Mouse (Mus musculus) forebrain, embryonic 16.5 days (tissue): ENCODE measurements at regions not wholly inside any gene's neighbourhood (a gene's known extent, or its start where the extent isn't known, plus 50 kb on each side); places are given as distances from the start of the nearest gene placed in this dataset.

Source experiments
- ATAC-seq: fragments of 200-750 bp; cut with Nextera tagmentation; 2 replicates; pipeline ENCODE4 v1.8.0; 2017; ENCODE audit warnings: mild to moderate bottlenecking, moderate library complexity
- H3K27ac ChIP-seq: fragments of 300-500 bp; sonication (generic); 2 replicates; pipeline ENCODE4 v1.5.1; 2014; ENCODE audit warnings: low read length, control low read depth
- H3K27me3 ChIP-seq: fragments of 300-500 bp; sonication (generic); replicated peaks from 2 replicates; pipeline ENCODE4 v1.6.1; 2014; ENCODE audit warnings: low read length; ENCODE audit not compliant: control insufficient read depth, insufficient read depth
- H3K36me3 ChIP-seq: fragments of 300-500 bp; sonication (generic); 2 replicates; pipeline ENCODE4 v1.6.1; 2014; ENCODE audit not compliant: control insufficient read depth, insufficient read depth
- H3K4me1 ChIP-seq: fragments of 300-500 bp; sonication (generic); replicated peaks from 2 replicates; pipeline ENCODE4 v1.6.1; 2014; ENCODE audit warnings: low read length; ENCODE audit not compliant: control insufficient read depth, insufficient read depth
- H3K4me2 ChIP-seq: fragments of 300-500 bp; sonication (generic); 2 replicates; pipeline ENCODE4 v1.6.1; 2014; ENCODE audit warnings: mild to moderate bottlenecking, low read length, control low read depth
- H3K4me3 ChIP-seq: fragments of 300-500 bp; sonication (generic); replicated peaks from 2 replicates; pipeline ENCODE4 v1.5.1; 2014; ENCODE audit warnings: mild to moderate bottlenecking, low read length, control low read depth
- H3K9ac ChIP-seq: fragments of 300-500 bp; sonication (generic); replicated peaks from 2 replicates; pipeline ENCODE4 v1.6.1; 2014; ENCODE audit warnings: low read depth, low read length, control low read depth
- H3K9me3 ChIP-seq: fragments of 300-500 bp; sonication (generic); 2 replicates; pipeline ENCODE4 v1.6.1; 2016; ENCODE audit warnings: low read length; ENCODE audit not compliant: control insufficient read depth
- WGBS: fragments of 180-500 bp; shearing (Covaris S2); extraction: QIAGEN DNeasy Blood & Tissue Kit; methylation state at CpG from one replicate; pipeline ENCODE4 v1.1.7; 2014; 5-methylcytosine and 5-hydroxymethylcytosine counted together

- Histone ChIP-seq H3K27me3 (no peaks in the 10 kb centered on the region), H3K4me2 (no peak overlapping the region), H3K36me3 (no peaks in the 10 kb centered on the region), H3K27ac (no peak overlapping the region), H3K4me1 (no peaks in the 10 kb centered on the region), H3K4me3 (no peak overlapping the region), H3K9me3 (no peaks in the 10 kb centered on the region), H3K9ac (no peak overlapping the region)
- no peak for ATAC-seq
- 87% methylated on average over 2 of the region's 2 CpGs for WGBS
Observed at GRCm38 (mm10) chrX:166731354-166731753, 145.8 kb upstream of the Egfl6 start.

- no peaks in the 10 kb centered on the region; the same call in 1 of the 2 replicates for H3K27me3 ChIP-seq
- H3K4me2 ChIP-seq = no peak overlapping the region
- no peaks in the 10 kb centered on the region for H3K4me1 ChIP-seq
- no peaks in the 10 kb centered on the region for H3K9me3 ChIP-seq
- H3K27ac ChIP-seq = no peak overlapping the region
- no peak overlapping the region for H3K9ac ChIP-seq
- no peaks in the 10 kb centered on the region for H3K36me3 ChIP-seq
- ATAC-seq = no peak
- WGBS = 38% methylated on average over 2 of the region's 2 CpGs
- no peak overlapping the region for H3K4me3 ChIP-seq
Observed at GRCm38 (mm10) chrX:166728622-166728928, 143.1 kb upstream of the Egfl6 start.

GRCm38 (mm10) chrX:166727823-166728621 is 142.5 kb upstream of the Egfl6 start:
- Histone ChIP-seq H3K9ac (no peak overlapping the region), H3K27ac (no peak overlapping the region), H3K4me3 (no peak overlapping the region), H3K4me1 (no peaks in the 10 kb centered on the region), H3K36me3 (no peaks in the 10 kb centered on the region), H3K4me2 (no peak overlapping the region), H3K9me3 (no peaks in the 10 kb centered on the region), H3K27me3 (no peaks in the 10 kb centered on the region; the same call in 1 of the 2 replicates)
- 30% methylated on average over 7 of the region's 7 CpGs for WGBS
- ATAC-seq = peak; percentile 76

DNA sequence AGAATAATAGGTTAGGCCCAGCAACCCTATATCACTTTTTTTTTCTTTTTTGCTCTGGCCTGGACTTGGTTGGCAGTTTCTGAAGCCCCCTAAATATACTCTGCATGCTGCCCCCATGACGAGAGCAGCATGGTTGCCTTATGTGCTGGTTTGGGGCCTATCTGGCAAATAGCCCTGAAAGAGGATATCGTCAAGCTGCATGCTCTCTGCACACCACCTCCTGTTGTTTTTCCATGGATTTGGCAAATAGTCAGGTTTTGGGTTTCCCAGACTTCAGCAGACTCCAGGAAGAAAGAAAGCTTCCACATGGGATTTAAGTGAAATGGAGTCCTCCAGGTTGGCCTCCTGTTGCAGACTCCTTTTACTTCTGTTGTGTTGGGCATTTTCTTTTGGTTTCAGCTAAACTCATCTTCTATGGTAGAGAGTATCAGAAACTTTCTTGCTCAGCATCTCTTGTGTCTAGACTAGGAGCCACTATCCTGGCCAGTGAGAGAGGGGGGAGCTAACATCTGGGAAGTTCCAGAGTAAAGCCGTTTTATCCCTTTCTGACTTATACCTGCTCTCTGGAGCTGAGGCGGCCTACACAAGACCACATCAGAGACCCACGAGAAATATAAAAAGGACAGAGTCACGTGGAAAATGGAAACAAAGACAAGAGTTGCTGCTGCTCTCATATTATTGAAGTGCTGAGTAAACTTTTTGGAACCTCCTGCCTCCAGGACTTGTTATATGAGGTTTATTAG is 140.4 kb upstream of the Egfl6 start:
- H3K4me2 ChIP-seq = no peak overlapping the region
- no peaks in the 10 kb centered on the region for H3K36me3 ChIP-seq
- 46% methylated on average over 6 of the region's 6 CpGs for WGBS
- ATAC-seq = no peak
- no peaks in the 10 kb centered on the region for H3K9me3 ChIP-seq
- H3K9ac ChIP-seq = no peak overlapping the region
- H3K4me3 ChIP-seq = no peak overlapping the region
- no peaks in the 10 kb centered on the region; the same call in 1 of the 2 replicates for H3K27me3 ChIP-seq
- H3K27ac ChIP-seq = no peak overlapping the region
- H3K4me1 ChIP-seq = no peaks in the 10 kb centered on the region

DNA sequence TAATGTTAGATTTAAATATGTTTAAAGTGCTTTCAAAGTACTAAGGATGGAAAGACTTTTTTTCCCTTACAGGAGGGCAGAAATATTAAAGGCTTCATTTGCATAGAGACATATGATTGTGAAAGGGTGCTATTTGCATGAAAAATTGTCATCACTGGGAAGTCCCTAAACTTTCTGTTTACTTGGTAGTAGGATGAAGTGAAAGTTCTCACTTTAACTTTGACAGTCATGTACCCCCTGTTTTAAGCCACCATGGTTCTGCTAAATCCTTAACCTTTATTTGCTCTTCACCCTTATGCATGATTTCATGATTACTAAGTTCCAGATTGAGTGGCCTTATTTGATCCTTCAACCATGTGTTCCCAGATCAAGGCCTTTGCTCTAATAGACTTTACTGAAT is 132.6 kb upstream of the Egfl6 start:
- Histone ChIP-seq H3K36me3 (no peaks in the 10 kb centered on the region), H3K4me3 (no peak overlapping the region), H3K4me1 (no peaks in the 10 kb centered on the region), H3K27ac (no peak overlapping the region), H3K9ac (no peak overlapping the region), H3K9me3 (no peaks in the 10 kb centered on the region), H3K4me2 (no peak overlapping the region), H3K27me3 (no peaks in the 10 kb centered on the region)
- ATAC-seq = no peak

DNA sequence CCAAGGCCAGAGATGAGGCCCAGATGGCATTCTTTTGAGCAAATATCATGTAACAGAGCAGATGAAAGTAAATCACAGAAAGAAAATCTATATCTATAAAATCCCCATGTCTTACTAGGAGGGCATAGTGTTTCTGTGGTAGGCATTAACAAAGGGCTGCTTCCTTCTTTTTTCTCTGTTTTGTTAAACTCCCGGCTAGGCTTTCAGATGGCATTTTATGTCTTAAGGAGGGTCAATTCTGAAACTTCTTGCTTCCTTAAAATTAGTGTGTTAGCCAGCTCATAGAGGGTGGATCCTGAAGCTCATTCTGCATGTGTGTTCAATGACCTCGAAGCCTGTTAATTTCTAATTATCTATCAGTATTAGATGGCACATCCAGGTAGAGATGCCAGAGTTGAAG is 123.8 kb upstream of the Egfl6 start:
- WGBS = 64% methylated on average over 2 of the region's 2 CpGs
- Histone ChIP-seq H3K36me3 (no peaks in the 10 kb centered on the region), H3K27me3 (no peaks in the 10 kb centered on the region), H3K27ac (no peak overlapping the region), H3K4me2 (no peak overlapping the region), H3K9me3 (no peaks in the 10 kb centered on the region), H3K4me3 (no peak overlapping the region), H3K4me1 (no peaks in the 10 kb centered on the region), H3K9ac (no peak overlapping the region)
- no peak for ATAC-seq

GRCm38 (mm10) chrX:166708106-166708505 is 122.6 kb upstream of the Egfl6 start:
- Histone ChIP-seq H3K9ac (no peak overlapping the region), H3K9me3 (no peaks in the 10 kb centered on the region), H3K4me1 (no peaks in the 10 kb centered on the region), H3K36me3 (no peaks in the 10 kb centered on the region), H3K4me2 (no peak overlapping the region), H3K27me3 (no peaks in the 10 kb centered on the region), H3K4me3 (no peak overlapping the region), H3K27ac (no peak overlapping the region)
- ATAC-seq = no peak
- WGBS = 67% methylated on average over 1 of the region's 1 CpGs

GRCm38 (mm10) chrX:166707029-166707428 is 121.5 kb upstream of the Egfl6 start:
- no peak overlapping the region for H3K27ac ChIP-seq
- H3K27me3 ChIP-seq = no peaks in the 10 kb centered on the region
- no peak overlapping the region for H3K4me2 ChIP-seq
- H3K9me3 ChIP-seq = no peaks in the 10 kb centered on the region
- no peak overlapping the region for H3K9ac ChIP-seq
- ATAC-seq = no peak
- H3K36me3 ChIP-seq = no peaks in the 10 kb centered on the region
- no peak overlapping the region for H3K4me3 ChIP-seq
- 75% methylated on average over 1 of the region's 1 CpGs for WGBS
- H3K4me1 ChIP-seq = no peaks in the 10 kb centered on the region

DNA sequence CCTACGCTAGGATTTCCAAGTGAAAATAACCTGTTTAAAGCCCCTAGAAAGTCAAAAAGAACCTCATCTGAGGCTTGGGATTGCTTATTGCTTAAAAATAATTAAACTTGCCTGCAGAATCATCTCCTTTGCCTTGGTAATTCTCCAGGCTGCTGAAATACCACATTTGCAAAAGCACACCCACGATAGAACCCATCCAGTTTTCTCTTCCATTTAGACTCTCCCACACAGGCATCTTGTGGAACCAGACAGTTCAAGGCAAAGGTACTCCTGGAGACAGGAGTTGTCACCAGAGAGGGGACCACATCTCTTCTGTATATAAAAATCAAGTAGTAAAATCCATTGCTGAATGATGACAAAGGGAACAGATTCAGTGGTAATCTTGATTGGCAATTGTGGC is 118.8 kb upstream of the Egfl6 start:
- ATAC-seq = no peak
- Histone ChIP-seq H3K9ac (no peak overlapping the region), H3K4me3 (no peak overlapping the region), H3K4me2 (no peak overlapping the region), H3K27me3 (no peaks in the 10 kb centered on the region), H3K36me3 (no peaks in the 10 kb centered on the region), H3K4me1 (no peaks in the 10 kb centered on the region), H3K27ac (no peak overlapping the region), H3K9me3 (no peaks in the 10 kb centered on the region)
- 92% methylated on average over 2 of the region's 2 CpGs for WGBS
